Comparison of ENCODE assay signal across 10 mouse cellular contexts in genomic region chr11:115515021-115515420, GRCm38 (mm10). TPM values are rescaled to one million over a fixed set of nuclear protein-coding genes. Genes with fewer than 3 reads are reported as not detected.
A peak's percentile ranks its signal among the peaks of the same experiment; 100 is the strongest.
DNase-seq lines count a peak whose midpoint lies in the region; ATAC-seq and TF ChIP-seq lines count a peak whose summit lies in the region.
"Had no signal": no experiment of that assay in that cellular context is flagged by ENCODE, and none has a peak within 500 bp of the region (broad histone marks: within the 10 kb centered on the region; RNA-seq: fewer than 3 reads in every experiment).

No protein-coding gene starts in this region.

- no peak overlapping the region for H3K9ac ChIP-seq in heart, embryonic 15.5 days
- no peak overlapping the region for H3K9ac ChIP-seq in midbrain, embryonic 13.5 days (replicated peaks)
- no peak overlapping the region for H3K9ac ChIP-seq in midbrain, embryonic 14.5 days (replicated peaks; ENCODE audit: low read length)
- H3K9ac ChIP-seq in embryonic facial prominence, embryonic 13.5 days: no peak overlapping the region

- DNase-seq in heart, adult 8-10 months (ENCODE audit: low spot score): no peak
- no peak for DNase-seq in midbrain, embryonic 14.5 days
- DNase-seq in layer of hippocampus, adult 9-10 months (ENCODE audit: low spot score): no peak
- DNase-seq in kidney, postnatal 4 days: no peak

- 0 out of 2 replicates have a peak overlapping the region, but pooled peaks have one; percentile 5 for H3K27ac ChIP-seq in heart, embryonic 15.5 days
- H3K27ac ChIP-seq in midbrain, embryonic 13.5 days: no peak overlapping the region; the same call in 1 of the 2 replicates
- no peak overlapping the region for H3K27ac ChIP-seq in midbrain, embryonic 14.5 days (replicated peaks; ENCODE audit: low read depth, low read length)
- H3K27ac ChIP-seq in embryonic facial prominence, embryonic 13.5 days: no peak overlapping the region
- H3K27ac ChIP-seq: kidney, postnatal 0 days; limb, embryonic 13.5 days had no signal

- H3K4me1 ChIP-seq in heart, embryonic 15.5 days (replicated peaks): peaks cover 51% of the 10 kb centered on the region
- peaks cover 28% of the 10 kb centered on the region for H3K4me1 ChIP-seq in midbrain, embryonic 13.5 days (replicated peaks)
- peaks cover 15% of the 10 kb centered on the region for H3K4me1 ChIP-seq in midbrain, embryonic 14.5 days (ENCODE audit: control insufficient read depth, insufficient read depth, low read length)
- peaks cover 33% of the 10 kb centered on the region for H3K4me1 ChIP-seq in embryonic facial prominence, embryonic 13.5 days

- no peak overlapping the region for H3K4me3 ChIP-seq in heart, embryonic 15.5 days
- H3K4me3 ChIP-seq in midbrain, embryonic 13.5 days (replicated peaks): no peak overlapping the region
- no peak overlapping the region for H3K4me3 ChIP-seq in midbrain, embryonic 14.5 days (replicated peaks; ENCODE audit: low read depth, low read length)
- no peak overlapping the region for H3K4me3 ChIP-seq in embryonic facial prominence, embryonic 13.5 days
- H3K4me3 ChIP-seq in myocyte: peak overlapping the region; percentile 92

- WGBS in heart, embryonic 15.5 days: 61% methylated on average over 6 of the region's 6 CpGs
- 72% methylated on average over 6 of the region's 6 CpGs for WGBS in midbrain, embryonic 13.5 days
- WGBS in midbrain, embryonic 14.5 days: 71% methylated on average over 6 of the region's 6 CpGs
- WGBS in embryonic facial prominence, embryonic 13.5 days: 68% methylated on average over 6 of the region's 6 CpGs

- peaks cover 41% of the 10 kb centered on the region for H3K79me2 ChIP-seq in myocyte (ENCODE audit: control insufficient read depth, insufficient read depth)

- no peaks in the 10 kb centered on the region for H3K36me3 ChIP-seq in heart, embryonic 15.5 days
- no peaks in the 10 kb centered on the region for H3K36me3 ChIP-seq in midbrain, embryonic 13.5 days
- H3K36me3 ChIP-seq in midbrain, embryonic 14.5 days (ENCODE audit: control insufficient read depth, insufficient read depth, low read length): no peaks in the 10 kb centered on the region
- H3K36me3 ChIP-seq in embryonic facial prominence, embryonic 13.5 days: no peaks in the 10 kb centered on the region
- H3K36me3 ChIP-seq in myocyte (ENCODE audit: control insufficient read depth, insufficient read depth): no peaks in the 10 kb centered on the region
- H3K36me3 ChIP-seq: limb, embryonic 13.5 days had no signal

- H3K9me3 ChIP-seq in heart, embryonic 15.5 days (replicated peaks): no peaks in the 10 kb centered on the region
- no peaks in the 10 kb centered on the region for H3K9me3 ChIP-seq in midbrain, embryonic 13.5 days
- H3K9me3 ChIP-seq in midbrain, embryonic 14.5 days (ENCODE audit: control insufficient read depth, low read length): no peaks in the 10 kb centered on the region
- no peaks in the 10 kb centered on the region for H3K9me3 ChIP-seq in embryonic facial prominence, embryonic 13.5 days
- H3K9me3 ChIP-seq: limb, embryonic 13.5 days had no signal

- H3ac ChIP-seq in myocyte (ENCODE audit: control insufficient read depth, insufficient read length): no peak overlapping the region

- ATAC-seq in heart, embryonic 15.5 days (replicated peaks; ENCODE audit: insufficient number of reproducible peaks, insufficient read depth, low FRiP score, low read depth): no peak
- no peak for ATAC-seq in midbrain, embryonic 13.5 days
- ATAC-seq in midbrain, embryonic 14.5 days (ENCODE audit: low FRiP score, low TSS enrichment): no peak
- no peak for ATAC-seq in embryonic facial prominence, embryonic 13.5 days (ENCODE audit: insufficient number of reproducible peaks, insufficient read depth, low FRiP score, low TSS enrichment, low read depth)

- H3K4me2 ChIP-seq in heart, embryonic 15.5 days: 0 out of 2 replicates have a peak overlapping the region, but pooled peaks have one; percentile 78
- H3K4me2 ChIP-seq in midbrain, embryonic 13.5 days (replicated peaks): 0 out of 2 replicates have a peak overlapping the region, but pooled peaks have one; percentile 9
- H3K4me2 ChIP-seq in midbrain, embryonic 14.5 days (ENCODE audit: low read length): no peak overlapping the region
- peak overlapping the region; percentile 3; the same call in 1 of the 2 replicates for H3K4me2 ChIP-seq in embryonic facial prominence, embryonic 13.5 days
- peak overlapping the region; percentile 96 for H3K4me2 ChIP-seq in myocyte (ENCODE audit: low read depth)

- TF ChIP-seq POLR2A in myocyte (IDR thresholded peaks at IDR 0.05; ENCODE audit: insufficient read length, low read depth): no peak

- no peaks in the 10 kb centered on the region for H3K27me3 ChIP-seq in heart, embryonic 15.5 days
- no peaks in the 10 kb centered on the region for H3K27me3 ChIP-seq in midbrain, embryonic 13.5 days
- no peaks in the 10 kb centered on the region for H3K27me3 ChIP-seq in midbrain, embryonic 14.5 days (ENCODE audit: control insufficient read depth, insufficient read depth, low read length)
- H3K27me3 ChIP-seq in embryonic facial prominence, embryonic 13.5 days: no peaks in the 10 kb centered on the region
- no peaks in the 10 kb centered on the region for H3K27me3 ChIP-seq in myocyte (ENCODE audit: control insufficient read depth, insufficient read depth, insufficient read length)
- H3K27me3 ChIP-seq: limb, embryonic 13.5 days had no signal

TF ChIP-seq in myocyte, 11 proteins besides CTCF, POLR2A, EP300 and RAD21:
- TF ChIP-seq E2F4 (IDR thresholded peaks at IDR 0.05; ENCODE audit: insufficient read depth) (no peak), MAX (IDR thresholded peaks at IDR 0.05; ENCODE audit: low read depth) (no peak), TCF3 (IDR thresholded peaks at IDR 0.05; ENCODE audit: insufficient read length, low read depth) (no peak), MYOD1 (IDR thresholded peaks at IDR 0.05; ENCODE audit: control insufficient read depth in 1 of 3, insufficient read length in 2 of 3, low read depth in 2 of 3) (no peak), POLR2AphosphoS2 (IDR thresholded peaks at IDR 0.05; ENCODE audit: insufficient read length, low read depth) (no peak), TCF12 (IDR thresholded peaks at IDR 0.05; ENCODE audit: insufficient read depth, poor library complexity, severe bottlenecking) (no peak), USF1 (IDR thresholded peaks at IDR 0.05; ENCODE audit: low read depth) (no peak), SRF (IDR thresholded peaks at IDR 0.05; ENCODE audit: control insufficient read depth, insufficient read length, low read depth) (no peak), REST (IDR thresholded peaks at IDR 0.05; ENCODE audit: insufficient read depth, insufficient read length) (no peak), CEBPB (IDR thresholded peaks at IDR 0.05; ENCODE audit: insufficient read depth, poor library complexity, severe bottlenecking) (no peak), MYOG (IDR thresholded peaks at IDR 0.05; ENCODE audit: control insufficient read depth in 1 of 3, insufficient read depth in 1 of 3, insufficient read length in 2 of 3, low read depth in 2 of 3) (no peak)

RNA-seq across cellular contexts. Expression of gene Jpt1, which starts 0.8 kb away (rescaled TPM):
- 480 and 515 TPM in 2 replicates for polyA plus RNA-seq in heart, embryonic 15.5 days (2015; fragmentation: Nextera tagmentation; extraction: Ambion mirVana)
- total RNA-seq in heart, adult 8-10 months (2022): 100 to 1,000 TPM; 114 to 126 (median 121) TPM
- polyA plus RNA-seq in midbrain, embryonic 13.5 days (2015; fragmentation: Nextera tagmentation; extraction: Ambion mirVana): 1,462 and 1,532 TPM in 2 replicates
- polyA plus RNA-seq in midbrain, embryonic 14.5 days (2014; fragmentation: Nextera tagmentation; extraction: Ambion mirVana): 1,631 and 1,863 TPM in 2 replicates
- 566 and 584 TPM in 2 replicates for polyA plus RNA-seq in embryonic facial prominence, embryonic 13.5 days (2015; fragmentation: Nextera tagmentation; extraction: Ambion mirVana)
- polyA plus RNA-seq in myocyte (2012; fragmentation: generic; extraction: Trizol): 386 TPM

RNA-seq across cellular contexts. Expression of gene Sumo2, which starts 21.1 kb away (rescaled TPM):
- 566 and 571 TPM in 2 replicates for polyA plus RNA-seq in heart, embryonic 15.5 days (2015; fragmentation: Nextera tagmentation; extraction: Ambion mirVana)
- total RNA-seq in heart, adult 8-10 months (2022): 100 to 1,000 TPM; 166 to 179 (median 176) TPM
- 1,358 and 1,460 TPM in 2 replicates for polyA plus RNA-seq in midbrain, embryonic 13.5 days (2015; fragmentation: Nextera tagmentation; extraction: Ambion mirVana)
- 1,242 and 1,259 TPM in 2 replicates for polyA plus RNA-seq in midbrain, embryonic 14.5 days (2014; fragmentation: Nextera tagmentation; extraction: Ambion mirVana)
- polyA plus RNA-seq in embryonic facial prominence, embryonic 13.5 days (2015; fragmentation: Nextera tagmentation; extraction: Ambion mirVana): 1,193 and 1,231 TPM in 2 replicates
- 176 TPM for polyA plus RNA-seq in myocyte (2012; fragmentation: generic; extraction: Trizol)

RNA-seq across cellular contexts. Expression of gene Nt5c, which starts 23.4 kb away (rescaled TPM):
- 49.6 and 62.1 TPM in 2 replicates for polyA plus RNA-seq in heart, embryonic 15.5 days (2015; fragmentation: Nextera tagmentation; extraction: Ambion mirVana)
- 10 to 100 TPM in 2 of 4 experiments, 1 to 10 TPM in 2; 8.7 to 14.9 (median 10.1) TPM for total RNA-seq in heart, adult 8-10 months (2022)
- 90.2 and 96.5 TPM in 2 replicates for polyA plus RNA-seq in midbrain, embryonic 13.5 days (2015; fragmentation: Nextera tagmentation; extraction: Ambion mirVana)
- 93.9 and 110 TPM in 2 replicates for polyA plus RNA-seq in midbrain, embryonic 14.5 days (2014; fragmentation: Nextera tagmentation; extraction: Ambion mirVana)
- 77.2 and 85.3 TPM in 2 replicates for polyA plus RNA-seq in embryonic facial prominence, embryonic 13.5 days (2015; fragmentation: Nextera tagmentation; extraction: Ambion mirVana)
- 64.0 TPM for polyA plus RNA-seq in myocyte (2012; fragmentation: generic; extraction: Trizol)

RNA-seq across cellular contexts. Expression of gene Armc7, which starts 39.6 kb away (rescaled TPM):
- 4.6 and 6.2 TPM in 2 replicates for polyA plus RNA-seq in heart, embryonic 15.5 days (2015; fragmentation: Nextera tagmentation; extraction: Ambion mirVana)
- 1 to 10 TPM; 1.2 to 2.2 (median 1.9) TPM for total RNA-seq in heart, adult 8-10 months (2022)
- 17.4 and 17.8 TPM in 2 replicates for polyA plus RNA-seq in midbrain, embryonic 13.5 days (2015; fragmentation: Nextera tagmentation; extraction: Ambion mirVana)
- 16.3 and 16.7 TPM in 2 replicates for polyA plus RNA-seq in midbrain, embryonic 14.5 days (2014; fragmentation: Nextera tagmentation; extraction: Ambion mirVana)
- polyA plus RNA-seq in embryonic facial prominence, embryonic 13.5 days (2015; fragmentation: Nextera tagmentation; extraction: Ambion mirVana): 11.6 and 11.9 TPM in 2 replicates
- polyA plus RNA-seq in myocyte (2012; fragmentation: generic; extraction: Trizol): 6.2 TPM

RNA-seq across cellular contexts. Expression of gene Nup85, which starts 49.2 kb away (rescaled TPM):
- 80.8 and 105 TPM in 2 replicates for polyA plus RNA-seq in heart, embryonic 15.5 days (2015; fragmentation: Nextera tagmentation; extraction: Ambion mirVana)
- 10 to 100 TPM; 15.7 to 24.4 (median 19.2) TPM for total RNA-seq in heart, adult 8-10 months (2022)
- polyA plus RNA-seq in midbrain, embryonic 13.5 days (2015; fragmentation: Nextera tagmentation; extraction: Ambion mirVana): 130 TPM in 2 replicates
- 83.7 and 107 TPM in 2 replicates for polyA plus RNA-seq in midbrain, embryonic 14.5 days (2014; fragmentation: Nextera tagmentation; extraction: Ambion mirVana)
- 180 and 186 TPM in 2 replicates for polyA plus RNA-seq in embryonic facial prominence, embryonic 13.5 days (2015; fragmentation: Nextera tagmentation; extraction: Ambion mirVana)
- polyA plus RNA-seq in myocyte (2012; fragmentation: generic; extraction: Trizol): 41.1 TPM
